Mouse (Mus musculus): ENCODE results near the gene Drd4.
"Not testable (repeated sequence)": the region's sequence is repeated elsewhere in the genome, so short reads cannot be mapped to it uniquely, and the experiment has no call there.

Gene Drd4

DNA sequence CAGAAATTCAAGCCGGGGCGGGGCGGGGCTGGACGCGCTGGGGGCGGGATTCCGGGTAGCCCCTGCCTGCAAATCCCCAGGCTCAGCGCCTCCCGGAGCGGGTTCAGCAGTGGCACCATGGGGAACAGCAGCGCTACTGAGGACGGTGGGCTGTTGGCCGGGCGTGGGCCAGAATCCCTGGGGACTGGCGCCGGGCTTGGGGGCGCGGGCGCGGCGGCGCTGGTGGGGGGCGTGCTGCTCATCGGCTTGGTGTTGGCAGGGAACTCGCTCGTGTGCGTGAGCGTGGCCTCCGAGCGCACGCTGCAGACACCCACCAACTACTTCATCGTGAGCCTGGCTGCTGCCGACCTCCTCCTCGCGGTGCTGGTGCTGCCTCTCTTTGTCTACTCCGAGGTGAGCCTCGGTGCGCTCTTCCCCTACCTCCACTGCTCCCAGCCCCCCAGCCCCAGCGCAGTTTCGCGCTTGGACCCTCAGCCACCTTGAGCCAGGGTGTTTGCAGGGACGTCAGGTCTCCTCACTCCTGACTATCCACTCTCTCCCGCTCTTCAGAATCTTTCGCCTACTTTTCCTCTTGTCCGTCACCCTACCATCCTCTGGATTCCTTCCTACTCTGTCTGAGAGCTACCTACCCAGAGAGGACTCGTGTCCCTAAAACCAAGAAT, at the start of gene Drd4:
Gene Drd4, plus strand, starts transcription at position 86 of the 662 bp plus-strand sequence.
- no peak for DNase-seq (ENCODE audit: low read depth)

DNA sequence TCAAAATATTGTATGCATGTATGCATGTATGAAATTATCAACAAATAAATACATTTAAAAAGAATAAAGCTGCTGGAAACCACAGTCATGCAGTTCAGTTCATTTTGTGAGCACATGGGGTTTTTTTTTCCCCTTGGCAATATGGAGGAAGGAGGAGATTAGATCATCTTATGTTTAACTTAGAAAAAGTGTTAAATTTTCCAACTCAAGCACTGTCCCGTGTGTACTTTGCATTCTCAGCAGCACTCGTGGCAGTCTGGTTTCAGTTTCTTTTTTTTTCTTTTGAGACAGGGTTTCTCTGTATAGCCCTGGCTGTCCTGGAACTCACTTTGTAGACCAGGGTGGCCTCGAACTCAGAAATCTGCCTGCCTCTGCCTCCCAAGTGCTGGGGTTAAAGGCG, 41.3 kb upstream of the Drd4 start:
- DNase-seq (ENCODE audit: low read depth), result not testable (repeated sequence)

DNA sequence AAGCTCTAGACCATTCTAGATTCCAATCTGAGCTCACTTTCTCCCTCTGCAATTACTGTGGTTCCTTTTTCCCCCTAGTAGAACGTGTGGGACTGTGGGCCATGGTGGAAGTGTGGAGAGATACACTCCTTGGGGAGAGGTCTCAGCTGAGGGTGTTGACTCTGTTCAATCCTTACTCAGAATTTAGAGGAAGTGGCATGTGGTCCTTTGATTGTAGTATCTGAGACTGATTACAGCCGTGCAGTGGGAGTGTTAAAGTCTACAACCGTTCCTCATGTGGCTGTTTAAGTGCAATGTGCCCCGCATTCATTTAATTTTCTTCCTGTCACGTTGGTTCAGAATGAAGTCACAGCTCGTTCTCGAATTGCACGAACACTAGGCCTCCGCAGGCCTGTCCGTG, 35.6 kb upstream of the Drd4 start:
- DNase-seq (ENCODE audit: low read depth), result no peak

DNA sequence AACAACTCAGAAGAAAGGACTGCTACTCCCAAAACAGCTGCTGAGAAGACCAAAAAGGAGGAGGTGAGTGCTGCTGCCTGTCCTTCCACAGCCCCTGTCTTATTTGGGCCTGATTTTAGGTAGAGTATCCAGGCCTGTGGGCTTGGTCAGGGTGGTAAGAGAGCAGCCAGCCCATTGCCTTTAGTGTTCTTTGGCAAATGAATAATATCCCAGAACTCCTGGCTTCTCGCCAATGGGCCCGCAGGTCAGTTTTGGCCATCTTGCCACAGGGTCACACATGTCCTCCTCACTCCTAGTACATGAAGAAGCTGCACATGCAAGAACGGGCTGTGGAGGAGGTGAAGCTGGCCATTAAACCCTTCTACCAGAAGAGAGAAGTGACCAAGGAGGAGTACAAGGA, 30.3 kb upstream of the Drd4 start:
- no peak for DNase-seq (ENCODE audit: low read depth)

DNA sequence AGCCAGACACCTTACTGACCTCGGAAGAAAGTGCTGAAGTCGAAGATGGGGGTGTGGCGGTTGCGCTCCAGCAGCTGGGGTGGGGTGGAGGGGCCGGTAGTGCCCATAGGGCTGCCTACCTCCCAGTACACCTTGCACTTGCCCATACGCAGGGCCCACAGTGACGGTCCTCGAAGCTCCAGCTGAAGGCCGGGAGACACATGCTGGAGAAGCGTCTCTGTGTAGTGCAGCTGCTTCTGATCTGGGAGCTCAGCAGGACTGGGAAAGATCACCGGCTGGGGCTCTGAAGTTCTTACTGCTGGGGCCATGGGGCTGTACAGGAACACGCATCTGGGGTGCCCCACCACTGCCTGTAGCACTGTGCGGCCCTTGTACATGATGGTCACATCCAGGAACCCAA, 28.2 kb upstream of the Drd4 start:
- no peak for DNase-seq (ENCODE audit: low read depth)

DNA sequence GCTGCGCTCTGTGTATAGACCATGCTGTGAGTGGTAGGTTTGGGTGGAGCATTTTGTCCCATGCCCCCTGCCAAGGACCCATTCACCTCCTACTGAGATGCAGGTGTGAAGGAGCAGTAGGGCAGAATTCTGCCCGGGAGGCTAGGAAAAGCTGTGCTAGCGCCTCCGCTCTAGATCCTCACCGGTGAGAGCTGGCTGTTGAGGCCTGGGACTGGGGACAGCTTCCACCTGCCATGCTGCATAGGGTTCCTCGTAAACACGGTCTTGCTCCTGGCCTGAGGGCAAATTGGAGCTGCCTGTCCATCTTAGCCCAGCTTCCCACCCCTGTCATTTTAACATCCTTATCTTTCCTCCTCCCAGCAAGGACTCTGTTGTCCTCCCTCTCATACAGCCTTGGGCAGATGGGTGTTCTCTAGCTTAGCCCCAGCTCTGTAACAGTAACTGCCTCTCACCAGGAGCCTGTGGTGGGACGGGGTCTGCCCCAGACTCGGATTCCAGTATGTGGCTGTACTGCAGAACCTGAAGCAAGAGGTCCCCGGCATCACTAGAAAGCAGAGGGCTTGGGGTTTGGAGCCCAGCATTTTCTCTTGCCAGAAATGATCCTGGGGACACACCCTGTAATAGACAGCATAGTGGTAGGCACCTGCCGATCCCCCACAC, 27.6 kb upstream of the Drd4 start:
- DNase-seq (ENCODE audit: low read depth), result no peak

DNA sequence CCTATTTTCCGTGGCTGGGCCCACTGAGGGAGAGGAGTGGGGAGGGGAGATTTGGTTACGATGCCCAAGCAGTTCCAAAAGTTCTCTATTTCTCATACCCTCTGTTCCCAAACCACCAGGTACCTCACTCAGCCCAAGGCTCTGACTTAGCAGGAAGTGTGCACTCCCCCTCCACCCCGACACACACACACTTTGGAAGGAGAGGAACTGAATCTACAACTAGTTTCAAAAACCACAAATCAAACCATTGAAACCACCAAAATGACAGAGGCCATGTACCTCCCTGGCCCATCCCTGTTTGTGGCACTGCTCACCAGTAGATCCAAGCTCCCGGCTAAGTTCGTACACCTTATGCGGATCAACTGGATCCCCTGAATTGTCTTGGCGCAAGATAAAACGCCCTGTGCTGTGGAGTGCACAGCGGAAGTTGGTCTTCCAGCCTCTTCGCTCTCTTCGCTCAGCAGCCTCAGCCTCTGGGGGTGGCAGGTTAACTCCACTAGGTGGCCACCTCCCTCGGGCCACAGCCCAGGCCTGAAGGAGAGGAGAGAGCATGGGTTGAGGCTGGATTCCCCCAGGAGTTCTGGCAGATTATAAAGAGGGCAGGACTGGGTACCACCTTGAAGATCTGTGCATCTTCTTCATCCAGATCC, 26.9 kb upstream of the Drd4 start:
- DNase-seq (ENCODE audit: low read depth), result no peak

DNA sequence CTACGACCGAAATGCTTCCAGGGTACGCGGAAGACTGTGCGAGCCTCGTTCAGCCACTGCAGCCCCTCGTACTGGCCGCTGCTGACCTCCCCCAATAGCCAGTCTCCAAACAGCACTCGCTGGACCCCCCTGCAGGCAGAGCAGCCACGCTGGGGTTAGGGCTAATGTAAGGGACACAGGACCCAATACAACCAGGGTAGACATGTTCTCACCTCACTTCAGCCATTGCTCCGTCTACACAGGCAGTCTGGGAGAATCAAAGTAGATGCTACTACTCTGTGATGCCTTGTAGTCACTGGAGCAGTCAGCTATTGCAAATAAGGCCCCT, 26.4 kb upstream of the Drd4 start:
- DNase-seq (ENCODE audit: low read depth), result no peak

DNA sequence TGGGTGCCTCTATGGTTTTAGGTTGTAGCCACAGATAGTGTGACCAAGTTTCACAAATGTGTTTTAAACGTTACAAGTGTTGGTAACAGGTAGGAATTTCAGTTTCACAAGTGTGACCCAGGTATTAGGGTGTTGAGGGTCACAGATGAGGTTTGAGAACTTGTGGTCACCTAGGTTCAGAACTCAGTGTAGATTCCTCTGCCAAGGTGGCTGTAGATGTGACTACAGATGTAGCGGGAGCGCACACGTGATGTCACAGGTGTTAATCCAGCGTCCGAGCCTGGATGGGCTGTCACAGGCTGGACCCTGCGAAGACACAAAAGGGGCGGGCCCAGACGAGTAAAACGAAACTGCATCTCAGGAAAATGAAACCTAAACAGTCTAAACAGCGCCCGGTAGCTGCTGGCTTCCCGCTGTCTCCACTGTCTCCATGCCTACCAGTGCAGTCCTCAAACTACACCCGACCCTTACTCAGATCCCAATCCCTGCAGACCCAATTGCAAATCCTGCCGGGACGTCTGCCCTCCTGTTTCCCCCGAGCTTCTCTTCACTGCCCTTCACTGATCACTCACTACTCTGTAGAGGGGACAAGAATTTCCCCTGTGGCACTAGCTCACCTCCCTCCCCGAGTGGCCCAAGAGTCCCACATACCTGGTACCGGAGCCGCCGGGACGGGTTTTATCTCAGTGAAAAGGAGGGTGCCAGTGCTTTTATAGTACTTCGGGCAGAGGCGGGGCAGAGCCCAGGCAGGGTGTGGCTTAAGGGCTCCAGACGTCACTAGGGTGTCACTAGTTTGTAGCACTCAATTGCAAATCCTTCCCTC, 25.9 kb upstream of the Drd4 start, which contains the start of gene Irf7:
Gene Irf7, minus strand, starts transcription at position 743 of the 823 bp plus-strand sequence.
- no peak for DNase-seq (ENCODE audit: low read depth)

DNA sequence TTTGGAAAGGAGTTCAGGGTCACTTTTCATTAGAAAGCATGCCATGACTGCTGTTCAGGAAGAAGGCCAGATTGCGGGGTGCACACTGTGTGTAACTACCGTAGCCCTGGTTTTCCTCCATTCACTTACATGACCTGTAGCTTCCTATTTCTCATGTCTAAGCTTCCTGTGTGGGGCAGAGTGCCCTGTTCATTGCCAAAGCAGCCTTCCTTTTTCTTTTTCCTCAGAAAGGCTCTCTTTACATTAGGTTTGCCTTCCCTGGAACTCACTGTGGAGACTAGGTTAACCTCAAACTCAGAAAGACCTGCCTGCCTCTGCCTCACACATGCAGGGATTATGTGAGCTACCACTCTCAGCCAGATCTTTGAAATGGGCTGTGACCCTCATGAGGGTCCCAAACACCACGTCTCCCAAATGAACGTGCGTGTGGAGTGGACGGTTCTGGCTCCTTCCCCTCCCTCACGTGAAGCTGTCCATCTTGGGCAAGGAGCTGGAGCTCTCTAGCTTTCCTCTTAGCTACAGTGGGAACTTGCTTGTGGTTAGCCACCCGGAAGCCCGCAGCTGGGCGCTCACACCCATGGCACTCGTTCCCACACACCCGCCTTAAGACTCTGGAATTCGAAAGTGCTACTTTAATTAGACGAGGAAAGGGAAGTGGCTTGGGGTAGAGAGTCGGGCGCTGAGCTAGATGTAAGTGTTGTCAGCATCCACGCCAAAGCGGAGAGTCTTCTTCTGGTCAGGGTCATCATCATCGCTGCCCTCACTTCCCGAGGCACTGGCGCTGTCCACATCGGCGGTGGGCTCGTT, 23.1 kb upstream of the Drd4 start:
- no peak for DNase-seq (ENCODE audit: low read depth)

DNA sequence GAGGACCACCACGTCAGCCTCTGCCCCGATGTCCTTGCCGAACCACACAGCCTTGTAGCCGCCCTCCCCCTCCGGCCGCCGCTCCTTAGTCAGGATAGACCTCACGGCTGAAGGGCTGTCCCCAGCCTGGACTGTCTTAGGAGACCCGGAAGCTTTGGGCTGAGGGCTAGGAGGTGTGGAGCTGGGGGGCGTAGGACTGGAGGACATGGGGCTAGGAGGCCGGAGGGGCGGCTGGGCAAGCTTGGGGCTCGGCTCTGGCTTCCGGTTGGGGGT, 22.6 kb upstream of the Drd4 start:
- no peak for DNase-seq (ENCODE audit: low read depth)

DNA sequence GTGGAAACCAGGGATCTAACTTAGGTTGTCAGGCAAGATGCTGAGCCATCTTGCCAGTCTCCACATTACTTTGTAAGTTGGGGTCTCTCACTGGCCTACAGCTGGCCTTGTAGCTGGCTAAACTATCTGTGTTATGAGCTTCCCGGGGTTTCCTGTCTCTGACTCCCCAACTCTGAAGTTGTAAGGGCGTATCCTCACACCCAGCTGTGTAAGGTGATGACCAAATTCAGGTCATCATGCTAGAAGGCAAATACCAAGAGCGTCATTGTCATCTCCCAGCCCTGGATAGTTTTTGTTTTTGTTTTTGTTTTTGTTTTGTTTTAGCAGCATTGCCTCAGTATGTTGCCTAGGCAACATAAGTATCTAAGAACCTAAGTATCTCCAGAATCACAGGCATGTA, 21.2 kb upstream of the Drd4 start:
- no peak for DNase-seq (ENCODE audit: low read depth)

DNA sequence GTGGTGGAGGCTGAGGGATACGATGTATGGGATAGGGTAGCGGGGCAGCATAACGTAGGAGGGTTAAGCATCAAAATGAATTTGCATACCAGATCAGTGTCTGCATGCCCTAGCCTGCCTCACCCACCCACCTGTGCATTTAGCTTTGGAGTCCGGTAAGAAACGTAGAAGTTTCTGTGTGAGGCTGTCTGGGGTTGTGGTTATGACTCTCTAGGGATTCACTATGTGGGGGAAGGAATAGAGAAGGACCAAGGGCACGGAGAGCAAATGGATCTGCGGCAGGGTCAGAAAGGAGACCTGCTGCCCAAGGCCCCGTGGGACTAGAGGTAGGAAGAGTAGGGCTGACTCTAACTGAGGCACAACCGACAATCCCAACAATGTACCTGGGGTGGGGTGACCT, 16.4 kb upstream of the Drd4 start:
- no peak for DNase-seq (ENCODE audit: low read depth)

DNA sequence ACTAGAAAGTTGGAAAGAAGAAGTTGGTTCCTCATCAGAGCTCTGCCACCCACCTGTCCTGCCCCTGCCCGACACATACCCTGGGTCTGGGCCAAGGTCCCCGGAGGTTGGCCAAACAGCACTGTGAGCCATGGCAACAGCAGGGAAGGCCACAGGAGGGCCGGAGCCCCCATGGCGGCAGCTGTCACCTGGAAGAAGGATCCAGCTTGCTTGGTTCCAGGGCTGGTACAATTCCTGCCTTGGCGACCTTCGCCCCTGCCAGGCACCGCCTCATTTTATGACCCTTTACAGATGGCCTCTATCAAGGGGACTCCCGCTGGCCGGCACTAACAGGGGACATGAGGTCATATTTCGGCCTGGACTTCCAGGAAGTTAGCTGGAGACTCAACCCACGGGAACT, 15.3 kb upstream of the Drd4 start, which contains the start of gene Cdhr5:
Gene Cdhr5, minus strand, starts transcription at position 241 of the 400 bp plus-strand sequence.
- DNase-seq (ENCODE audit: low read depth), result no peak

DNA sequence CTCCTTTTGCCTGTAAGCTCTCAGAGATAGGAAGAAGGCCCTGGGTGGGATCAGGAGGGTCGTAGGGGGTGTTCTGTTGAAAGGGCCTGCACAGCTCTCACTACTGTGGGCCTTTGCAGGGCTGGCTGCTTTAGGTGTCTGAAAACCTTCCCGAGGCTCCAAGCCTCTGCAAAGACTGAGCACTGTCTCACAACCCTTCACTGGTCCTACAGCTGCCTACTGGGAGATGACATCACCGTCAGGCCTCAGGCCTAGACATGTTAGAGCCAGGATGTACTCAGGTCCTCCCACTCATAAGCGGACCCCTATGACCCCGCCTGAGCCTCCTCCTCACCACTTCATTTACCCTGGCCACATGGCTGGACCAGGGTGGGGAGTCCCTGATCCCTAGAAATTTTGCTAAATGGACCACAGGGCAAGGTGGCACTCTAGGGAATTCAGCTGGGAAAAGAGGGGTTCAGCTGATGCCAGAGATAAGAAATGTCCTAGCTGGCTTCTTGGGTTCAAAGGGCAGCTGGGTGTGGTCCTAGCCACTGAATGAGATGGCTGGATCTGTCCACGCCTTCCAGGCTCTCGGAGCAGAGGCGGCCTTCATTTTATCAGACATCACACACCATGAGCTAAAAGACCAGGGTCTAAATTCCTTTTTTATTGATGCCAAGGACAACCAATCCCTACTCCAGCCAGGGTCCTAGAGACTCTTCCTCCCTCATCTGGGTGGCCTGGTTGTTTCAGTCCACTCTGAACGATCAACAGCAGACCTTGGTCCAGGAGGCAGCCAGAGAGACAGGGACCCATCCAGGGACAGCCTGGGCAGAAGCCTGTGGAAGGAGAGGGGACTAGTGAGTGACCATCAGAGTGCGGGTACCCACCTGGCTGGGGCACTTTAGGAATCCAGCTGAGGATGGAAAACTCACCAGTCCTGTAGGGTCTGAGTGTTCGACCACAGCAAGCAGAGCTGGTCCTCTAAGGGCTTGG, 13.8 kb upstream of the Drd4 start:
- no peak for DNase-seq (ENCODE audit: low read depth)

DNA sequence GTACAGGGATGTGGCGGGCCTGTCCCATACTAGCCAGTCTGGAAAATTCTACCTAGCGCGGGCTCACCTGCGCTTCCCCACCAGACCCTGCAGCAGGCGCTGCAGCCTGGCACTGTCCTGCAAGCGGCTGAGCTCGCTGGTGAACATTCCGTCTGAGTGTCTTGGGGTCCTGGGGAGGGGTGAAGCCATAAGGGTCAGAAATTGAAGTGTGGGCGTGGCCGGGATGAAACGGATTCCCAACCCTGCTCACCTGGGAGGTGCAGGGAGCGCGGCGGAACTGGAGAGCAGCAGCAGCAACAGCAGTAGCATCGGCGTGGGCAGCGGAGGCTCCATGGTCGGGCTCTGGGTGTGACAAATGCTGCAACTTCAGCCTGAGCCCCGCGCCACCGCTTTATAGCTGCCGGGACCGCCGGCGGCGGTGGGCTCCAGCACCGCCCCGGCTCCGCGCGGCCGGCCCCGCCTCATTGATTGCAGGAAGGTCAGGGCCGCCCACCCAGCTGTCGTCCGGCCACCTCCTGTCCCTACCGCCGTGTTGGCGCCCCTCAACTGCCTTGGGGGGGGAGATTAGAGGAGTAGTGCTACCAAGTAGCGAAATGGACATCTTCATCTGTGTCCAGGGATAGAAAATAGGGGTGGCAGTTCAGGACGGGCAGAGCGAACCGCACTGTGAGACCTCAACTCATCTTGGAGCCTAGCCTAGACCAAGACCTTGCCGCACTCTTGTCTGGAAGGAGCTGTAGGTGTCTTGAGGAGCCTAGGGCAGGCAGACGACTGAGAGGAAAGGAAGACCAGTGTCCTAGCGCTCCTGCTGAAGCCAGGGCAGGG, 12.8 kb upstream of the Drd4 start, which contains the start of gene Sct:
Gene Sct, minus strand, starts transcription at position 368 of the 825 bp plus-strand sequence.
- no peak for DNase-seq (ENCODE audit: low read depth)

DNA sequence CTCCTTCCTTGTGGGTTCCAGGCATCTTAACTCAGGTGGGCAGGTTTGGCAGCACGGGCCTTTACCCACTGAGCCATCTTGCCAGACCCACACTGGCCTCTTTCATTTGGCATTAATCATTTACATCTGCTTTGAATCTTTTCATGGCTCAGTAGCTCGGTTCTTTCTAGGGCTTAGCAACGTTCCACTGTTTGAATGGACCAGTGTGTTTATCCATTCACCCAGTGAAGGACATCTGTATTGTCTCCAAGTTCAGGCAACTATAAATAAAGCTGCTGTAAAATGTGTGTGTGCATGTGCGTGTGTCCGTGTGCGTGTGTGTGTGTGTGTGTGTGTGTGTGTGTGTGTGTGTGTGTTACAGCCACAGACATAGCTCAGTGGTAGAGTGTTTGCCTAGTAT, 10.4 kb upstream of the Drd4 start:
- no peak for DNase-seq (ENCODE audit: low read depth)

DNA sequence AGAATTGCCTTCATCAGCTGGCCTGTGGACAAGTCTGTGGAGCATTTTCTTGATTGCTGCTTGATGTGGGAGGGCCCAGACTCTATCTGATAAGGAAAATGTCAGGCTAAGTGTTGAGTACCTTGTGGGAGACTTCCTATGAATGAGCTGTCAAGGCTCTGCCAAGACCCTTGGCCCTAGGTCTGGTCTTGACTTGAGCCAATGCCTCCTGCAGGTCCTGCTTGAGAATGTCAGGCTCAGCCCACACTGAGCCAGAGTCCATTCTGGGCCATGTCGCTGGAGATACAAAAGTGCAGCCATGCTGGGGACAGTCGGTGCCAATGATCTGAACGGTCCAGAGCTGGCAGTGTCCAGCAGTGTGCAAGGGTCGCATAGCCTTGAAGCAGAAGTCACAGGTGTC, 9.1 kb upstream of the Drd4 start:
- no peak for DNase-seq (ENCODE audit: low read depth)

DNA sequence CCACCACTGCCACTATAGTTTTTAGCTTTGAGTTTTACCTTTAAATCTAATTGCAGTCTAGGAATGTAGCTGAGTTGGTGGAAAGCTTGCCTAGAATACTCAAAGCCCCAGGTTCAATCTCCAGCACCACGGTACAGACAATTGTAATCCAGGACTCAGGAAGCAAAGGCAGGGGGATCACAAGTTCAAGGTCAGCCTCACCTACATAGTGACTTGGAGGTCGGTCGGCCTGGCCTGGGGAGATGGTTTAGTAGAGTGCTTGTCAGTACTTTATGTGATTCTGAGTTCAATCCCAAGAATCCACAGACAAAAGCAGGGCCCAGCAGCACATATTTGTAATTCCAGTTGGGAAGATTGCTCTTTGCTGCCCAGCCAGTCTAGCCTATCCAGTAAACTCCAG, 3.8 kb upstream of the Drd4 start:
- no peak for DNase-seq (ENCODE audit: low read depth)
